Mouse (Mus musculus): ENCODE measurements around the gene Coq6. TPM values are rescaled to one million over a fixed set of nuclear protein-coding genes. Genes with fewer than 3 reads are reported as not detected.

Gene Coq6
- polyA plus RNA-seq, 1 experiment from 2014 or later = 41.5 TPM

- no peak for DNase-seq (ENCODE audit: low spot score)
- 35% methylated on average over 18 of the region's 18 CpGs for WGBS
- peak overlapping the region; percentile 65 for H3K4me3 ChIP-seq (replicated peaks; ENCODE audit: low read length)
- H3K4me2 ChIP-seq (replicated peaks) = peak overlapping the region; percentile 63
- peak overlapping the region; percentile 83 for H3K27ac ChIP-seq
- H3K27me3 ChIP-seq (ENCODE audit: control insufficient read depth, insufficient read depth, low read length) = no peaks in the 10 kb centered on the region
- 0 out of 2 replicates have a peak, but pooled peaks have one; percentile 4 for ATAC-seq (ENCODE audit: low FRiP score)
- H3K9me3 ChIP-seq (ENCODE audit: control insufficient read depth, low read length) = 0 out of 2 replicates have a peak, but pooled peaks cover 6% of the 10 kb centered on the region
- H3K4me1 ChIP-seq (replicated peaks; ENCODE audit: control insufficient read depth, insufficient read depth, low read length) = peaks cover 7% of the 10 kb centered on the region; the same call in 1 of the 2 replicates
- peak overlapping the region; percentile 73 for H3K9ac ChIP-seq
- no peaks in the 10 kb centered on the region for H3K36me3 ChIP-seq (replicated peaks; ENCODE audit: control insufficient read depth, insufficient read depth)
These were observed 56.1 kb downstream of the Coq6 start for GRCm38 (mm10) chr12:84417605-84417922.

Other genes with a start within 250 kb of the Coq6 start
- 6.3 and 7.3 TPM in 2 replicates for gene Dnal1, start 247.3 kb upstream of the Coq6 start, polyA plus RNA-seq (2014; fragmentation: Nextera tagmentation; extraction: Ambion mirVana)
- gene Pnma1, start 213.2 kb upstream of the Coq6 start, polyA plus RNA-seq (2014; fragmentation: Nextera tagmentation; extraction: Ambion mirVana) = 3.2 and 4.1 TPM in 2 replicates
- gene Elmsan1, start 142.8 kb upstream of the Coq6 start, polyA plus RNA-seq (2014; fragmentation: Nextera tagmentation; extraction: Ambion mirVana) = 4.4 and 4.8 TPM in 2 replicates
- 15.4 and 18.2 TPM in 2 replicates for gene Ptgr2, start 76.4 kb upstream of the Coq6 start, polyA plus RNA-seq (2014; fragmentation: Nextera tagmentation; extraction: Ambion mirVana)
- 62.5 and 67.6 TPM in 2 replicates for gene Zfp410, start 44.8 kb upstream of the Coq6 start, polyA plus RNA-seq (2014; fragmentation: Nextera tagmentation; extraction: Ambion mirVana)
- gene Fam161b, start 176 bp downstream of the Coq6 start, polyA plus RNA-seq (2014; fragmentation: Nextera tagmentation; extraction: Ambion mirVana) = 15.3 and 16.0 TPM in 2 replicates
- 11.3 and 13.6 TPM in 2 replicates for gene Entpd5, start 47.4 kb downstream of the Coq6 start, polyA plus RNA-seq (2014; fragmentation: Nextera tagmentation; extraction: Ambion mirVana)
- 2.6 and 3.0 TPM in 2 replicates for gene Bbof1, start 47.4 kb downstream of the Coq6 start, polyA plus RNA-seq (2014; fragmentation: Nextera tagmentation; extraction: Ambion mirVana)
- 22.0 and 23.8 TPM in 2 replicates for gene Rnf113a2, start 55.5 kb downstream of the Coq6 start, polyA plus RNA-seq (2014; fragmentation: Nextera tagmentation; extraction: Ambion mirVana)
- 37.9 and 38.3 TPM in 2 replicates for gene Aldh6a1, start 89.3 kb downstream of the Coq6 start, polyA plus RNA-seq (2014; fragmentation: Nextera tagmentation; extraction: Ambion mirVana)
- 30.4 and 34.3 TPM in 2 replicates for gene Lin52, start 89.8 kb downstream of the Coq6 start, polyA plus RNA-seq (2014; fragmentation: Nextera tagmentation; extraction: Ambion mirVana)
- 4.8 and 5.0 TPM in 2 replicates for gene Vsx2, start 208.1 kb downstream of the Coq6 start, polyA plus RNA-seq (2014; fragmentation: Nextera tagmentation; extraction: Ambion mirVana)

Data from hindbrain, embryonic 14.5 days (tissue).